Mouse (Mus musculus) C2C12 (cell line): ENCODE data around the gene Proser3.

Experiments
- CTCF ChIP-seq: IDR thresholded peaks from one replicate; pipeline ENCODE4 v1.5.1; 2011; ENCODE audit not compliant: control insufficient read depth, insufficient read depth, insufficient read length
- MAX ChIP-seq: IDR thresholded peaks from one replicate; pipeline ENCODE4 v1.6.1; 2011; ENCODE audit warnings: mild to moderate bottlenecking, control low read depth
- MYOD1 ChIP-seq: IDR thresholded peaks from one replicate; pipeline ENCODE4 v1.6.1; 2011; ENCODE audit warnings: low read depth; ENCODE audit not compliant: control insufficient read depth, insufficient read length

GRCm38 (mm10) chr7:30490251-30490956 is 61.7 kb downstream of the Proser3 start:
- TF ChIP-seq CTCF (peak; percentile 5), MAX (no peak), MYOD1 (no peak)
